Mouse (Mus musculus): ENCODE measurements around the gene Bdkrb2.

DNA sequence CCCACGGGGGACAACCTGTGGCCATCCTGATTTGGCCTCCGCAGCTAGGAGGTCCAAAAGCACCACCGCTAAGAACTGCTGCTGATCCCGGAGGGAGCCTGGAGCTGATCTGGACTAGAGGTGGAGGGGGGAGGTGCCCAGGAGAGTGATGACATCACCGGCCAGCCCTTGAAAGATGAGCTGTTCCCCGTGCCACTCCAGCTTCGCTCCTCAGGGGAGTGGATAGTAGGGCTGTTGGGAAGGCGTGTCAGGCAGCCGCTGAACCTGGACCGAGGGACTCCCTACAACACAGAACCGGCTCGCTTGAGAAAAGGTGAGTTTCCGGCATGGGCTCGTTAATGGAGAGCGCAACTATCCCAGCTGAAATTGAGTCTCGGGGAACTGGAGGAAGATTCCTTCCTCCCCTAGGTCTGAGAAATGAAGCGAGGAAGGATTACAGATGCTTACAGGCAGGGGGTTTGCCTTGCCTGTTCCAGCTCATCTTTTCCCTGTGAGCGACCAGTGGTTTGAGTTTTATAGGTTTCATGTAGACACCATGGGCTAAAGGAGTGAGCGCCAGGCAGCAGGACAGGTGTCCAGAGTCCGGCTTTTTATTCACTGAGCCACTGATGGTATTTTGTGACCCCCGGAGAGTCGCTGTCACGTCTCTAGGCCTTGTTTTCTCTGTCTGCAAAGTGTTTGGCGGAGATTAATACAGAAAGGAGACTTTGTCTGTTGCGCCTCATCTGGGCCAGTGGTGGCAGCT is at the start of gene Bdkrb2:
- TF ChIP-seq POLR2A (IDR thresholded peaks at IDR 0.05; ENCODE audit: insufficient read depth, low read depth, low read length): no peak
- no peak for TF ChIP-seq CTCF (IDR thresholded peaks at IDR 0.05)
- no peak for TF ChIP-seq EP300 (IDR thresholded peaks at IDR 0.05; ENCODE audit: insufficient read depth, low read depth, low read length)

Measured in heart, adult 2 months (tissue).